Mouse (Mus musculus): ENCODE measurements around the gene Gabarapl2.

Gene Gabarapl2

DNA sequence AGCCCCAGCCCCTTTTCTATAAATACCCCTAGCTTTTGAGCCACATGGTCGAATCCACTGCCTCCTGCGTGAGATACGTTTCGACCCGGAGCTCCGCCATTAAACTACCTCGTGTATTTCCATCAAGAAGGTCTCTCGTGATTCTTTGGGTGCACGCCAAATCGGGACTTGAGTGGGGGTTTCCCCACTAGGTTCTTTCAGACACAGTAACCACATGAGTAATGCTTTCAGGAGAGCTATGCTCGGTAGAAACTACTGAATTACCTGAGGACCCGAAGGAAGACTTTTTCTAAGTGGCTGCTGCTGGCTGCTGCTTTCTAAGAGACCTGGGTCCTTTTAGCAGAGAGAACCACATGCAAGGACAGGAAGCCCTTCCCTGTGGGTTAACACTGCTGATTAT lies 33.6 kb downstream of the Gabarapl2 start:
- no peak for DNase-seq

DNA sequence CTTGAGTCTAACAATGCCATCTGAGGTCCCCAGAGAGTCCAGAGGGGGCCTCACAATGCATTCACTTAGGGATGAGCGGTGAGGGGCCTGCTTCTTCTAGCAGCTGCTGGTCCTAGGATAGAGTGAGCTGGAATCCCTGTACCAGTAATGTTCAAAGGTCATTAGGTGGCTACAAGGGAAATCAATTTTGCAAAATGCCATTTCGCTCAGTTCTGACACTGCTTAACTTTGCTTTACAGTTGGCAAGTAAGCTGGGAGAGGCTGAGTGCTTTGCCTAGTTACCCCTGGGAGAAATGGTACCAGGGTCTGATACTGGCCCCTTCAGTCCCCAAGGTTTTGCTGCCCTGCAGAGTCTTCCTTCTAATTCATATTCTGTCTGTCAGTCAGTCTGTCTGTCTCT lies 35.2 kb downstream of the Gabarapl2 start:
- no peak for DNase-seq

- no peak for DNase-seq
These were observed 35.8 kb downstream of the Gabarapl2 start for GRCm38 (mm10) chr8:111976326-111976725.

DNA sequence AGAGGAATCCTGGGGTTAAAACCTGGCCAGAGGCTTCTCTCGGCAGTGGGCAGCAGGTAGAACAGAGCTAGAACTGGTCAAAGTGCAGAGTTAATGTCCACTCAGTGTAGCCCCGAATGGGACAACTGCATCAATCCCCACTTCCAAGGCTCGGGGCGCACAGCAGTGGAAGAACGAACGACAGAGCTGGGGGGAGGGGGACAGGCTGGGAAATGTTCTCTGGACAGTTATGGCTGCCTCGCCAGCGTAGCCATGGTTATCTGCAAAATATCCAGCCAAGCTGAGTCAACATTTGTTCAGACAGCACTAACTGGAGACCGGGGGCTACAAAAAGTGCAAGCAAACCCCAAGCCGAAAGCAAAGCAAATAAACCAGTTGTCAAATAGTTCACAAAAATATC lies 37.6 kb downstream of the Gabarapl2 start:
- DNase-seq, result no peak

DNA sequence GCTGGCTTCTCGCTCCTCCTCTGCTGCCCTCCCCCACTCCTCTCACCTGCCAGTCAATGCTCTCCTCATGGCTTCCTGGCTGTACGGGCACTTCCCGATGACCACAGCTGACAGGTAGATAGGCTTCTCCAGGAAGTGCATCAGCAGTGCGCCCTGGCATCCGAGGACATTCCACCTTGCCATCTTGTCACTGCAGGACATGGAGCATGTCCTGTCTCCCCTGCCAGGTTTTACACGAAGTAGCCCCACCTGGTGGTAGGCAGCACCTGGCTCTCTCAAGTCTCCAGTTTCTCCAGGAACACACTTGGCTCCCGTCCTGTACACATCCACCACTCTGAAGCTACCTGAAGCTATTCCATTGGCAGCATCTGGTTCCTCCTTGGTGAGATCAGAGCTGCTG lies 41.6 kb downstream of the Gabarapl2 start:
- DNase-seq, result no peak

GRCm38 (mm10) chr8:111984511-111984910 lies 44.0 kb downstream of the Gabarapl2 start:
- DNase-seq, result no peak

DNA sequence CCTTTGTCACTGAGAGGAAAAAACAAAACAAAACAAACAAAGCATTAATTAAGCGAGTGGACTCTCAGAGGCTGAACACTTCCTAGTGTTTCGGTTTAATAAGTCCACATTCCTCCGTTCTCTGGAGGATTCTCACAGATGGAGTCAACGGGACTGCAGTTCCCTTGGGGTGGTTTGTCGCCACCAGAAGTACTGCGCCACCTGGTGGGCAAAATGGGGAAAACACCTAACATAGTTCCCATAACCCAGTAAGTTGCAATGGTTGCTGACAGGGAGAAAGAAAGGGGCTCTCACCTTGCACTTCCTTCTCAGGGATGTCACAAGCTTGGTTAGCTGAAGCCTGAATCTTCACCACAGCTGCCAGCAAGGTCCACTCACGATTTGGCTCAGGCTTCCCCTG lies 49.4 kb downstream of the Gabarapl2 start:
- peak; percentile 86 for DNase-seq

GRCm38 (mm10) chr8:111991278-111991677 lies 50.8 kb downstream of the Gabarapl2 start:
- no peak for DNase-seq

DNA sequence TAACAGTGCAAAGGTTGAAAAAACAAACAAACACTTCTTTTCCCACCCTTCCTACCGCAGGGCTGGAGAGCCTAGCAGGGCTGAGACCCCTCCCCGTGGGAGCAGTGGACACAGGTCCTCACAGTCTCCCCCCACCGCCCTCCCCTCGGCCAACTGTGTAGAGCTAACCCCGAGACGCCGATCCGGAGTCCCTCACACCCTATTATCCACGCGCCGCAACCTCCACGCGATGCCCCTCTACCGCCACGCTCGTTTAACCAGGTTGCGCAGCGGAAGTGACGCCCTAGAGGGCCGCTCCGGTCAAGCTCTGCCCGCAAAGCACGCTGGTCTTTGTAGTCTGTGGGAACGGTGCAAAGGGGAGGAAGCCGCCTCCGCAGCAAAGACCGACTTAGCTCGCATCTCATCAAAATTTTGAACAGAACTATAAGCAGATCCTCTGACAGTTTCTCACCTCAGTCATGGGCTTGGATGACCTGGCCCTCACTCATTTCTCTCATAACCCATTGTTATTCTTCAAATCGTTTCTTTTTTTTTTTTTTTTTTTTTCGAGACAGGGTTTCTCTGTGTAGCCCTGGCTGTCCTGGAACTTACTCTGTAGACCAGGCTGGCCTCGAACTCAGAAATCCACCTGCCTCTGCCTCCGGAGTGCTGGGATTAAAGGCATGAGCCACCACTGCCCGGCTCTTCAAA lies 51.7 kb downstream of the Gabarapl2 start, which contains the start of gene Adat1:
TSS of gene Adat1 (minus strand) at position 290 of the 690 bp plus-strand sequence.
- DNase-seq, result peak; percentile 89

DNA sequence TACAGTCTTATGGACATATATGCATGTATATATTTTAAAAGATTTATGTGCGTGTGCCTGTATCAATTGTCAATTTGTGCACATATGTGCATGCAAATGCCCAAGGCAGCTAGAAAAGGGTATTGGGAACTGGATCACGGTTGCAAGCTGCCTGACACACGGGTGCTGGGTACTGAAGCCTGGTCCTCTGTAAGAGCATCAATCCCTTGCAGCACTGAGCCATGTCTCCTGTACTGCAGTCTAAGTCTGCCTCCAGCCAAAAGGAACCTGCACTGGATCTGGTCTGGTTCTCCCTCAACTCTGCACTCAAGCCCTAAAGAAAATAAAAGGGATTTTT lies 52.2 kb downstream of the Gabarapl2 start:
- no peak for DNase-seq
